Mouse (Mus musculus) liver, postnatal 0 days (tissue): ENCODE results near the gene Padi6.

Experiments
- CTCF ChIP-seq: sonication (generic); IDR thresholded peaks from 2 replicates; pipeline ENCODE4 v1.5.1; 2016; ENCODE audit warnings: antibody characterized with exemption, low read depth
- EP300 ChIP-seq: IDR thresholded peaks from 2 replicates; pipeline ENCODE4 v1.6.1; 2016; ENCODE audit warnings: antibody characterized with exemption, low read depth, mild to moderate bottlenecking

DNA sequence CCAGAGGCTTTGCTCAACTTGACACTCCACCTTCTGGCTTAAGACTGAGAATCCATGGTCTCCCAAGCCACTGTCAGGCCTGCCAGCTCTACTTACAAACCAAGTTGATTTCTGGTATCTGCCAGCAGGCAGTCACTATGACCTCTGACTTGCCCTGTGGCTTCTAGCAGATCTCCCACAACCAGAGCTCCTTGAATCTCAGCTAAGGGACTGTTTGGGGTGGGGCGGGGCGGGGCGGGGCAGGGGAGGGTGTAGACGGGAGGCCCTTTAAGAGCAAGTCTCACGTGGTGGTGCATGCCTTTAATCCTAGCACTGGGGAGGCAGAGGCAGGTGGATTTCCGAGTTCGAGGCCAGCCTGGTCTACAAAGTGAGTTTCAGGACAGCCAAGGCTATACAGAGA lies 9.6 kb downstream of the Padi6 start:
- TF ChIP-seq CTCF (no peak), EP300 (no peak)
